Mouse (Mus musculus) megakaryocyte, embryonic 14.5 days (primary cell): ENCODE results near the gene Vtn.

Experiments used
- FLI1 ChIP-seq: IDR thresholded peaks from 2 replicates; pipeline ENCODE4 v1.6.1; 2012; ENCODE audit warnings: low read length, inconsistent platforms, mixed read lengths
- GATA1 ChIP-seq: IDR thresholded peaks from 3 replicates; pipeline ENCODE4 v1.6.1; 2012; ENCODE audit warnings: mixed read lengths, low read length, inconsistent platforms, borderline replicate concordance

GRCm38 (mm10) chr11:78536690-78537084, 37.8 kb downstream of the Vtn start:
- no peak for TF ChIP-seq GATA1
- TF ChIP-seq FLI1 = no peak
